Mouse (Mus musculus) lung, embryonic 14.5 days (tissue): ENCODE measurements around the gene Eif4g3. TPM values are rescaled to one million over a fixed set of nuclear protein-coding genes. Genes with fewer than 3 reads are reported as not detected.

Source experiments
- ATAC-seq: fragments of 200-750 bp; cut with Nextera tagmentation; 2 replicates; pipeline ENCODE4 v1.8.0; 2017; ENCODE audit warnings: mild to moderate bottlenecking, moderate TSS enrichment, moderate library complexity; ENCODE audit not compliant: insufficient read depth
- DNase-seq: peaks from one replicate; pipeline ENCODE4 v3.0.0-alpha.2; 2015
- H3K27ac ChIP-seq: fragments of 300-500 bp; sonication (generic); 2 replicates; pipeline ENCODE4 v1.5.1; 2014; ENCODE audit warnings: low read depth, mild to moderate bottlenecking, moderate library complexity
- H3K27me3 ChIP-seq: fragments of 300-500 bp; sonication (generic); 2 replicates; pipeline ENCODE4 v1.6.1; 2014; ENCODE audit warnings: low read length, control low read depth; ENCODE audit not compliant: insufficient read depth
- H3K36me3 ChIP-seq: fragments of 300-500 bp; sonication (generic); 2 replicates; pipeline ENCODE4 v1.6.1; 2014; ENCODE audit warnings: control low read depth; ENCODE audit not compliant: insufficient read depth
- H3K4me1 ChIP-seq: fragments of 300-500 bp; sonication (generic); 2 replicates; pipeline ENCODE4 v1.6.1; 2014; ENCODE audit warnings: antibody characterized with exemption, control low read depth; ENCODE audit not compliant: insufficient read depth
- H3K4me2 ChIP-seq: fragments of 300-500 bp; sonication (generic); 2 replicates; pipeline ENCODE4 v1.6.1; 2014; ENCODE audit warnings: mild to moderate bottlenecking
- H3K4me3 ChIP-seq: fragments of 300-500 bp; sonication (generic); 2 replicates; pipeline ENCODE4 v1.5.1; 2014; ENCODE audit warnings: low read depth, low read length
- H3K9ac ChIP-seq: fragments of 300-500 bp; sonication (generic); 2 replicates; pipeline ENCODE4 v1.6.1; 2014
- H3K9me3 ChIP-seq: fragments of 300-500 bp; sonication (generic); 2 replicates; pipeline ENCODE4 v1.6.1; 2016; ENCODE audit warnings: low read depth, low read length, control low read depth
- CTCF ChIP-seq: IDR thresholded peaks from 2 replicates; pipeline ENCODE4 v1.5.1; 2016; ENCODE audit warnings: antibody characterized with exemption, low read depth
- WGBS: fragments of 180-500 bp; shearing (Covaris S2); extraction: QIAGEN DNeasy Blood & Tissue Kit; methylation state at CpG from one replicate; pipeline ENCODE4 v1.1.7; 2014; 5-methylcytosine and 5-hydroxymethylcytosine counted together
- polyA plus RNA-seq: library from polyadenylated mRNA; unstranded; fragments of >200 nt; fragmentation: Nextera tagmentation; extraction: Ambion mirVana; gene quantifications from 2 replicates; pipeline ENCODE4 v1.2.1, GENCODE M21; 2014

The Eif4g3 gene
- polyA plus RNA-seq, 1 experiment from 2014 or later = 42.9 TPM

GRCm38 (mm10) chr4:137956260-137956659, 36.6 kb upstream of the Eif4g3 start:
- WGBS = 94% methylated on average over 15 of the region's 15 CpGs
- Histone ChIP-seq H3K4me1 (no peaks in the 10 kb centered on the region), H3K4me3 (no peak overlapping the region), H3K9ac (no peak overlapping the region), H3K4me2 (no peak overlapping the region), H3K27me3 (no peaks in the 10 kb centered on the region), H3K9me3 (no peaks in the 10 kb centered on the region), H3K27ac (no peak overlapping the region), H3K36me3 (peaks cover 46% of the 10 kb centered on the region)
- TF ChIP-seq CTCF = no peak
- no peak for DNase-seq
- no peak for ATAC-seq

GRCm38 (mm10) chr4:137959889-137960665, 32.7 kb upstream of the Eif4g3 start:
- H3K9ac ChIP-seq = no peak overlapping the region
- no peaks in the 10 kb centered on the region for H3K4me1 ChIP-seq
- TF ChIP-seq CTCF = peak; percentile 60
- no peak overlapping the region for H3K27ac ChIP-seq
- no peak overlapping the region for H3K4me2 ChIP-seq
- H3K9me3 ChIP-seq = no peaks in the 10 kb centered on the region
- no peak overlapping the region for H3K4me3 ChIP-seq
- peaks cover 51% of the 10 kb centered on the region for H3K36me3 ChIP-seq
- H3K27me3 ChIP-seq = no peaks in the 10 kb centered on the region
- DNase-seq (peak; percentile 21), ATAC-seq (no peak)
- 68% methylated on average over 13 of the region's 13 CpGs for WGBS

DNA sequence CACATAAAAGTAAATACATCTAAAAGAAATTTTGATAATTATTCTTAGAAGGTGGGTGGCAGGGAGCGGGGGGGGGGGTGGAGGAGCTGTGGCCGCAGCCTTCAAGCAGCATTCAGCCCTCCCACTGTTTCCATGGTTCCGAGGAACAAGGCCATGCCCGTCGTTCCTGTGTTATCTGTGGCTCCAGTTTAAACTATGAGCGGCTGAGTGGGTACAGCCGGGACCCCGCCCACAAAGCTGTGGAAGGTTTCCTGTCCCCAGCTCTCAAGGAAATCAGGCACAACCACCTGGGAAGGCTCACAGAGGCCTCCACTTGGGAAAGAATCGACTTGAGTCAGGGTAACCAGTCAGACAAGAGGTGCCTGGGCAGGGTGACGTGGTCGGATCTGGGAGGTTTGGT, 32.1 kb upstream of the Eif4g3 start:
- 50% methylated on average over 11 of the region's 11 CpGs for WGBS
- no peak for TF ChIP-seq CTCF
- Histone ChIP-seq H3K9me3 (no peaks in the 10 kb centered on the region), H3K27me3 (no peaks in the 10 kb centered on the region), H3K9ac (no peak overlapping the region), H3K4me3 (no peak overlapping the region), H3K36me3 (peaks cover 51% of the 10 kb centered on the region), H3K4me1 (no peaks in the 10 kb centered on the region), H3K4me2 (no peak overlapping the region), H3K27ac (no peak overlapping the region)
- DNase-seq (peak; percentile 68), ATAC-seq (peak; percentile 62)

DNA sequence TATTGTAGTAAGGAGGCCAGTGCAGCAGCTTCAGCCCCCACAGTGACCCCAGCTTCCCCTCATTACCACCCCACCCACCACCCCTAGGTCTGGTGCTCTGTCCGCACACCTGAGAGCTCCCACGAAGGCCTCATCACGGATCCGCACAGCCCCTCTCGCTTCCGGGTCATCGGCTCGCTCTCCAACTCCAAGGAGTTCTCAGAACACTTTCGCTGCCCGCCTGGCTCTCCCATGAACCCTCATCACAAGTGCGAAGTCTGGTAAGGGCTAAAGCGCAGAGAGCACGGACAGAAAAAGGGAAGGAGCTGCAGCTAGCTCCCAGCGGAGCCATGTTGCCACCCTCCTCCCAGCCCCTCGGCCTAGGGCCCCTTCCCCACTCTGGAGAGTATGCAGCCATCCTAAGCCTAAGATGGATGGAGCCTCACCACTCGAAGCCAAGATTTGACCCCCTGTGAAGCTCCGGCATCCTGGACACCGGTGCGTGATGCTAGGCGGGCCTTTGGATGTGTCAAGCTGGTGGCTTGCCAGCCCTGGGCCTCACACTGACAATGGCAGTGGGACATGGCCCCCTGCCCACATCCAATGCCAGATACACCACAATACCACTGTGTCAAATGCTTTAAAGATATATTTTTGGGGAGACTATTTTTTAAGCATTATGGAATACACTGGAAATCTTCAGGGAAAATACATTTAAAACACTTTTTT, 30.0 kb upstream of the Eif4g3 start:
- H3K36me3 ChIP-seq = peaks cover 37% of the 10 kb centered on the region
- no peak overlapping the region for H3K9ac ChIP-seq
- H3K27me3 ChIP-seq = no peaks in the 10 kb centered on the region
- H3K4me1 ChIP-seq = no peaks in the 10 kb centered on the region
- 88% methylated on average over 20 of the region's 20 CpGs for WGBS
- no peak overlapping the region for H3K4me2 ChIP-seq
- H3K4me3 ChIP-seq = no peak overlapping the region
- ATAC-seq (no peak), DNase-seq (no peak)
- TF ChIP-seq CTCF = no peak
- no peaks in the 10 kb centered on the region for H3K9me3 ChIP-seq
- H3K27ac ChIP-seq = no peak overlapping the region

DNA sequence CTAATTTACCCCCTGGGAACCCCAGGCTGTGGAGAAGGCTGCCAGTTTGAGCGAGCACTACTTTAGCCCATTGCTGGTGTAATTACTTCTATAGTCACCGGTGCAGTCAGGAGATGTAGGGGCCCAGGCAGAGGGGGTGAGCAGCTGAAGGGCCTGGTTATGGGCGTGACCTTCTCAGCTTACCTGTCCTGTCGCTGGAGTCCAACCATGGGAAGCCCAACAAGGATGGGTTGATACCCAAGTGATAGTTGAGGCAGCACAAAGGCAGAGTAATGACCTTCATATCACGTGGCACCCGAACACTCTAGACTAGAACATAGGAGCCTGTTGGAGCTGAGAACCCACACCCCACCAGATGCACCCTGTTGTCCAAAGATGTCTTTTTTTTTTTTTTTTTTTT, 29.4 kb upstream of the Eif4g3 start:
- TF ChIP-seq CTCF = no peak
- whole genome bisulfite sequencing = 85% methylated on average over 6 of the region's 6 CpGs
- H3K4me3 ChIP-seq = no peak overlapping the region
- H3K9me3 ChIP-seq = no peaks in the 10 kb centered on the region
- H3K36me3 ChIP-seq = peaks cover 33% of the 10 kb centered on the region
- H3K27ac ChIP-seq = no peak overlapping the region
- DNase-seq (no peak), ATAC-seq (no peak)
- H3K4me2 ChIP-seq = no peak overlapping the region
- no peaks in the 10 kb centered on the region for H3K27me3 ChIP-seq
- no peaks in the 10 kb centered on the region for H3K4me1 ChIP-seq
- no peak overlapping the region for H3K9ac ChIP-seq

- H3K9me3 ChIP-seq = no peaks in the 10 kb centered on the region
- no peaks in the 10 kb centered on the region for H3K27me3 ChIP-seq
- peaks cover 28% of the 10 kb centered on the region for H3K36me3 ChIP-seq
- no peak overlapping the region for H3K4me2 ChIP-seq
- no peak overlapping the region for H3K9ac ChIP-seq
- WGBS = 69% methylated on average over 9 of the region's 9 CpGs
- peak; percentile 55 for ATAC-seq
- no peak overlapping the region for H3K27ac ChIP-seq
- peak; percentile 78 for TF ChIP-seq CTCF
- peak; percentile 86 for DNase-seq
- H3K4me1 ChIP-seq = no peaks in the 10 kb centered on the region
- no peak overlapping the region for H3K4me3 ChIP-seq
Measured at GRCm38 (mm10) chr4:137963881-137964584, 28.8 kb upstream of the Eif4g3 start.

GRCm38 (mm10) chr4:137964585-137964930, 28.3 kb upstream of the Eif4g3 start:
- no peaks in the 10 kb centered on the region for H3K4me1 ChIP-seq
- ATAC-seq = no peak
- H3K9ac ChIP-seq = no peak overlapping the region
- no peak overlapping the region for H3K4me2 ChIP-seq
- WGBS = 90% methylated on average over 11 of the region's 11 CpGs
- no peak for DNase-seq
- no peaks in the 10 kb centered on the region for H3K9me3 ChIP-seq
- no peak for TF ChIP-seq CTCF
- H3K4me3 ChIP-seq = no peak overlapping the region
- peaks cover 23% of the 10 kb centered on the region for H3K36me3 ChIP-seq
- no peaks in the 10 kb centered on the region for H3K27me3 ChIP-seq
- no peak overlapping the region for H3K27ac ChIP-seq
